Mouse (Mus musculus): ENCODE data around the gene Kcns1. TPM values are rescaled to one million over a fixed set of nuclear protein-coding genes. Genes with fewer than 3 reads are reported as not detected.
A peak's percentile ranks its signal among the peaks of the same experiment; 100 is the strongest.

The Kcns1 gene
- polyA plus RNA-seq, 1 experiment from 2014 or later = not detected

DNA sequence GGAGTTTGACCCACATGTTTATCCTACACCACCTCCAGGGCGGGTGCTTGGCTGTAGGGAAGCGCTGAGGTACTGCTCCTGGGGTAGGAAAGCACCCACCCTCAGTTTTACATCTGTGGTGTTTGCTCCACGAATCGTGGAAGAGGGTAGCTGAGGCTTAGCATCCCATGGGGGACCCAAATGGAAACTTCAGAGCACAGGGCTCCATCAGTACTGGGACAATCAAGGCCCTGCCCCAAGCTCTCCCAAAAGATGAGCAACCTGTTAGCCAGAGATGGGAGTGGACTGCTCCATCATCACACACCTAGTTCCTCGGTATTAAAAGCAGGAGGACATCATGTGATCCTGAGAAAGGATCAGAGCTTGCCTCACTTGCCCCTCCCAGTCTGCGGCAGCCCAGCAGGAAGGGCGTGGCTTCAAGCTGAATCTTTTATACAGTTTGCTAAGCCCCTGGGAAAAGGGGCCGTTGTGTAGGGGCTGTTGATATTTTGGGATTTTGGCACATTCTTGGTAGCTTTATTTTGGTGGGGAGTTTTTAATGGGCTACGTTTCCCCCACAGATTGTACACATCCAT lies 13.3 kb upstream of the Kcns1 start:
- Histone ChIP-seq H3K9me3 (no peaks in the 10 kb centered on the region), H3K4me3 (no peak overlapping the region), H3K27me3 (replicated peaks; ENCODE audit: low read depth, poor library complexity, severe bottlenecking) (0 out of 2 replicates have a peak, but pooled peaks cover 6% of the 10 kb centered on the region), H3K27ac (replicated peaks) (no peak overlapping the region), H3K4me1 (peaks cover 12% of the 10 kb centered on the region), H3K36me3 (replicated peaks) (no peaks in the 10 kb centered on the region)
- no peak for DNase-seq (ENCODE audit: low spot score)
- 47% methylated on average over 9 of the region's 9 CpGs for WGBS

DNA sequence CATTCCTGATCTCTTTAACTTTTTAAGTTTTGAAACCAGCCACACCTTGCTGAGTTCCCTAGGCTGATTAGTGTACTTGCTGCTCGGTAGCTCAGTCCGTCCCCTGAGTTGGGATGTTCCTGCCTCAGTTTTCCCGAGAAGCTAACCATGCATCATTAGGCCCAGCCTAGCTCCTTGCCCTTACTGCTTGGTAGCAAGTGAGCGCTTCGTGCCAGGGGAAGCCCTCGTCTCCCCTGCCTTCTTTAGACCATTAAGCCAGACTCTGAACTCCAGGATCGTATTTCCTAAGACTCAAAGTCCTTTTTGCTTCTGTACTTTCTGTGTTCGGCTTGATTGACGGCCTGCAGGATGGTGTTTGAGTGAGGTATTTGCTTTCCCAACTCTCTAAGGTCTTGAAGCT lies 12.4 kb upstream of the Kcns1 start:
- 67% methylated on average over 9 of the region's 9 CpGs for WGBS
- Histone ChIP-seq H3K4me3 (no peak overlapping the region), H3K4me1 (peaks cover 14% of the 10 kb centered on the region), H3K9me3 (no peaks in the 10 kb centered on the region), H3K27ac (replicated peaks) (no peak overlapping the region), H3K36me3 (replicated peaks) (no peaks in the 10 kb centered on the region), H3K27me3 (replicated peaks; ENCODE audit: low read depth, poor library complexity, severe bottlenecking) (0 out of 2 replicates have a peak, but pooled peaks cover 6% of the 10 kb centered on the region)
- DNase-seq (ENCODE audit: low spot score) = no peak

DNA sequence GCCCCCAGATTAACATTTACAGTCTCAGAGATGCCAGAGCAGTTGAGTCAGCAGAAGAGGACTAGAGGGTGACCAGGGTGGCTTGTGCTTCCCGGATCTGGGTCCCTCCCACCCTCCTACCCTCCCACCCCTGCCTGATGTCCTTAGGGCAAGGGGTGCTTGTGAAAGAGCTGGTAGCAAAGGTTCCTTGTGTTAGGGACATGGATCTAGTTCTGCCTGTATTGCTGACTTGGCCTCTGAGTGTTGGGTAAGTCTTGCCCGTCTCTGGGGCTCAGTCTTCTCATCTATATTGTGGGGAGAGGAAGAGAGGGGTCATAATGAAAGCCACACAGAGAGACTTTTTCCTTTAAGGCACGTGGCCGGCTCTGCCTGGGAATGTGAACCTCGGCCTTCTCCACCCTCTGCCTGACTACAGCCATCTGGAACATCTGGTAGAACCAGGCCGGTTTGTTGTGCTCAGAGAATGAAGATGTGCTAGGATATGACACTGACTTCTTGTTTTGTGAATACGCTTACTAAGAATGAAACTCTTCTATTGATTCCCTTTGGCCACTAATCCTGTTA lies 11.9 kb upstream of the Kcns1 start, which contains the start of gene Wfdc5:
TSS of gene Wfdc5 (minus strand) at position 51 of the 564 bp plus-strand sequence.
- WGBS = 81% methylated on average over 7 of the region's 7 CpGs
- H3K27me3 ChIP-seq (replicated peaks; ENCODE audit: low read depth, poor library complexity, severe bottlenecking) = 0 out of 2 replicates have a peak, but pooled peaks cover 6% of the 10 kb centered on the region

DNA sequence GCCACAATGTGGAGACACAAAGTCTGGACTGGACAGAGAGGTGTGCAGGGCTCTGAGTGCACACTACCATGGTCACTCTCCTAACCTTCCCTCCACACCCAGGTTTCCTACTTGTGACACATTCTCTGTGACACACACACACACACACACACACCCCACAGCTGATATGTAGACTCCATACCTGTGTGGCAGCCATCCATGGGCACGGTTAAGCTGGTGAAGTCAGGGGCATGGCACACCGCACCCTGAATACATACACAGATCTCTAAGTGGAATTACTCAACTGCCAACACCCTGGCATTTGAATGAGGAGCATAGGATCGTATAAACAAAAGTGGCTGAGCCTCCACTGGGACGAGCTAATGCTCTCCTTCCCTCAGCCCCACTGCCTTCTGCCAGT lies 9.9 kb upstream of the Kcns1 start:
- Histone ChIP-seq H3K27ac (replicated peaks) (no peak overlapping the region), H3K9me3 (no peaks in the 10 kb centered on the region), H3K27me3 (replicated peaks; ENCODE audit: low read depth, poor library complexity, severe bottlenecking) (peaks cover 6% of the 10 kb centered on the region; the same call in 1 of the 2 replicates), H3K4me1 (peaks cover 19% of the 10 kb centered on the region), H3K36me3 (replicated peaks) (no peaks in the 10 kb centered on the region), H3K4me3 (no peak overlapping the region)
- no peak for DNase-seq (ENCODE audit: low spot score)
- 85% methylated on average over 4 of the region's 4 CpGs for WGBS

More for the DNA sequence above, 11.9 kb upstream of the Kcns1 start, which contains the start of gene Wfdc5:
- Histone ChIP-seq H3K4me3 (no peak within 1 kb of the TSS), H3K4me1 (peaks cover 19% of the 10 kb centered on the region), H3K36me3 (replicated peaks) (no peaks in the 10 kb centered on the region), H3K27ac (replicated peaks) (no peak within 1 kb of the TSS), H3K9me3 (no peaks in the 10 kb centered on the region)
- DNase-seq (ENCODE audit: low spot score) = no peak

DNA sequence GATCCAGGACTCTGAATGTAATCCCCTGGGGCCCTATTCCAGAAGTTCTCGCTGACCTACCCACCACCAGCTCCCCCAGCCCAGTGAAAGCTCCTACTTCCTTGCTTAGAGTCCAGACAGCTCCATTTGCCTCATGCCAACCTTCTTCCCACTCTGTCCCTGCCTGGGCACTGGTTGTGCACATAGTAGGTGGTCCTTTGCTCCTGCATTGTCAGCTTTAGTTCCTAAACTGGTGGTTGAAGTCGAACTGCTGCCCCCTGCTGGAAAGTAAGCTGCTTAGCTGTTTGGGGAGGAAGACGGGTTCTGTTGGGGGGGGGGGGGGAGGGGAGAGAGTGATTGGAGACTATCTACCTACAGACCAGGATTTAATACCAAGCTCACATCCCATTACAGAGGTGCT lies 9.2 kb upstream of the Kcns1 start:
- no peaks in the 10 kb centered on the region for H3K36me3 ChIP-seq (replicated peaks)
- 33% methylated on average over 3 of the region's 3 CpGs for WGBS
- H3K9me3 ChIP-seq = no peaks in the 10 kb centered on the region
- DNase-seq (ENCODE audit: low spot score) = no peak
- H3K27me3 ChIP-seq (replicated peaks; ENCODE audit: low read depth, poor library complexity, severe bottlenecking) = peaks cover 8% of the 10 kb centered on the region; the same call in 1 of the 2 replicates
- H3K27ac ChIP-seq (replicated peaks) = no peak overlapping the region
- H3K4me1 ChIP-seq = peaks cover 19% of the 10 kb centered on the region
- H3K4me3 ChIP-seq = no peak overlapping the region

DNA sequence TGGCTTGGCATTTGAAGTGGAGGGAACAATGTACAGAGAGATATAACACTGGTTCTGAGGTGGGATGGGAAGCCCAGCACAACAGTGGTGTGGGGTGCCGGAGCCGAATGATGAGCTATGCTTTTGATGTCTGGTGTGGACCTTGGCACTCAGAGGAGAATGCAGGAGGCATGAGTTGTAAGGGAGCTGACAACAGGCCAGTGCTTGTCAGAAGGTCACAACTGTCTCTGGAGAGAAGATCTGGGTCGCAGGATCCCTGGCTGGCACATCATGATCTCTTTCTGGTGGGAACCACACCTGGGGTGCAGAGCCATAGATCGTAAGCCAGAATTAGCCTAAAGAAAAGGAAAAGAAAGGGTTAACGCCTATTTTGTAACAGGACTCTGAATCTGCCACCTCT lies 6.9 kb upstream of the Kcns1 start:
- DNase-seq (ENCODE audit: low spot score) = no peak
- no peaks in the 10 kb centered on the region for H3K36me3 ChIP-seq (replicated peaks)
- H3K4me3 ChIP-seq = no peak overlapping the region
- peaks cover 30% of the 10 kb centered on the region for H3K27me3 ChIP-seq (replicated peaks; ENCODE audit: low read depth, poor library complexity, severe bottlenecking)
- no peak overlapping the region for H3K27ac ChIP-seq (replicated peaks)
- no peaks in the 10 kb centered on the region for H3K9me3 ChIP-seq
- WGBS = 86% methylated on average over 5 of the region's 5 CpGs
- peaks cover 7% of the 10 kb centered on the region for H3K4me1 ChIP-seq

DNA sequence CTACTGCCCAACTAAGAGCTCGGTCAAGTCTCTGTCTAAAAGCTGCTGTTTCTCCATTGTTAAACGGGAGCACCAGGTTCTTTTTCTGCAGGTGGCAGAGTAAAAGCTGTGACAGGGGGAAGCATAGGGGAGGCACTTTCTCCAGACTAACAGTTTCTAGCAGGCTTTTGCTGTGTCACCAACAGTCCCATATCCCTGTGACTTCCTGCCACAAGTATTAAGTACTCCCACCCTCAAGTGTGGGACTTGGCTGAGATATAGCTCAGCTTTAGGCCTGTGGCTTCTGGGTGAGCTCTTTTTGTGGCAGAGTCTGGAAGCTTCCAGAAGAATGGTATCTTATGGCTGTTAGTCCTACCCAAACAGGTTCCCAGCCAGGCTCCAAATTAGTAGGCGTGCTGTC lies 4.9 kb upstream of the Kcns1 start:
- peaks cover 18% of the 10 kb centered on the region for H3K4me1 ChIP-seq
- H3K27ac ChIP-seq (replicated peaks) = no peak overlapping the region
- no peaks in the 10 kb centered on the region for H3K9me3 ChIP-seq
- H3K4me3 ChIP-seq = no peak overlapping the region
- no peak for DNase-seq (ENCODE audit: low spot score)
- 83% methylated on average over 3 of the region's 3 CpGs for WGBS
- H3K36me3 ChIP-seq (replicated peaks) = no peaks in the 10 kb centered on the region
- H3K27me3 ChIP-seq (replicated peaks; ENCODE audit: low read depth, poor library complexity, severe bottlenecking) = peaks cover 44% of the 10 kb centered on the region

DNA sequence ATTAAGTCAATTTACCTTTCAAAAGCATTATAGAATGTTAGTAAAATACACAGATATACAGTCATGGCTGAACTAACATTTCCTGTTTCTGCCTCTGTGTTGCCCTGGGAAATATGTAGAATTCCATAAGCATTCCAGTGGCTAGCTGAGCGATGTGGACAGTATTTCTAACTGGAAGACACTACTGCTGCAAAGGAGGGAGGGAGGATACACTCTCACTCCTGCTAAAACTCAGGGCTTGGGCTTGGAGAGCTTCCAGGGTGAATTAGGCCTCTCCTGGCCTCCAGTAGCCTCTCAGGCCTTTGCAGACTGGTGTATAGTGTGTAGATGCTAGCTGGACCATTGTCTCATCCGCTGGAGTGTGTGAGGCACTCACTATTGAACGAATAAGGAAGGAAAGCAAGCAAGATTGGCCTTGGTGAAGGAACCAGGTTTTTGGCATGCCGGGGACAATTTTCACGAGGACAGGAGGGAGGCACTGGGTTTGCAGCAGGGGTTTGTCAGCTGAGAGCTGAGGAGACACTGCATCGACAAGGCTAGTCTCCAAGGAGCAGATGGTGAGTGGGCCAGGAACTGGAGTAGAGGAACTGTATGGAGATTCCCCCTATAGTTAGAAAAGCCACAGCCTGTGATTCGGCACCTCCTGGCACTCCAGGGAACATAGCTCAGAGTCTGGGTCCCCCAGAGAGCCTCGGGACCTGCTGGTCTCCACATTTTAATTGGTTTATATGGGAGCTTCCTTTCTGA lies 3.9 kb upstream of the Kcns1 start:
- WGBS = 79% methylated on average over 8 of the region's 8 CpGs
- Histone ChIP-seq H3K27ac (replicated peaks) (no peak overlapping the region), H3K4me3 (no peak overlapping the region), H3K36me3 (replicated peaks) (no peaks in the 10 kb centered on the region), H3K9me3 (no peaks in the 10 kb centered on the region), H3K27me3 (replicated peaks; ENCODE audit: low read depth, poor library complexity, severe bottlenecking) (peaks cover 54% of the 10 kb centered on the region), H3K4me1 (peaks cover 28% of the 10 kb centered on the region)
- no peak for DNase-seq (ENCODE audit: low spot score)

DNA sequence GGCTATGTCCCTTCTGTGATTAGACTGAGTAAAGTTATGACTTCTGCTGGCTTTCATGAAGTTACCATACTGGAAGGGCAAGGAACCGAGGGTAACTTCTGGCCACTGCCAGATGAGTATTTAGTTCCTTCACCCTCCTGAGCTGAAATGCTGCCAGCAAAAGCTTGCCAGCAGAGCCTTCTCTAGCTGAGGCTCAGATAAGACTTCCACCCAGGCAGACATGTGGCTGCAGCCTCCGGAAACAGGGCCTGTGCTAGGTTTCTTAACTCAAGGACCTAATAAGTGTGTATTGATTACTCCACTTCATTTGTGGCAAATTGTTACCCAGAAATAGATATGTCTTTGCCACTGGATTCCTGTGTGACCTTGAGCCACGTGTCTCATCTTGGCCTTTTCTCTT lies 2.5 kb upstream of the Kcns1 start:
- no peaks in the 10 kb centered on the region for H3K9me3 ChIP-seq
- no peak for DNase-seq (ENCODE audit: low spot score)
- H3K4me1 ChIP-seq = peaks cover 30% of the 10 kb centered on the region
- H3K36me3 ChIP-seq (replicated peaks) = no peaks in the 10 kb centered on the region
- peaks cover 68% of the 10 kb centered on the region for H3K27me3 ChIP-seq (replicated peaks; ENCODE audit: low read depth, poor library complexity, severe bottlenecking)
- no peak overlapping the region for H3K4me3 ChIP-seq
- WGBS = 77% methylated on average over 3 of the region's 3 CpGs
- H3K27ac ChIP-seq (replicated peaks) = no peak overlapping the region

DNA sequence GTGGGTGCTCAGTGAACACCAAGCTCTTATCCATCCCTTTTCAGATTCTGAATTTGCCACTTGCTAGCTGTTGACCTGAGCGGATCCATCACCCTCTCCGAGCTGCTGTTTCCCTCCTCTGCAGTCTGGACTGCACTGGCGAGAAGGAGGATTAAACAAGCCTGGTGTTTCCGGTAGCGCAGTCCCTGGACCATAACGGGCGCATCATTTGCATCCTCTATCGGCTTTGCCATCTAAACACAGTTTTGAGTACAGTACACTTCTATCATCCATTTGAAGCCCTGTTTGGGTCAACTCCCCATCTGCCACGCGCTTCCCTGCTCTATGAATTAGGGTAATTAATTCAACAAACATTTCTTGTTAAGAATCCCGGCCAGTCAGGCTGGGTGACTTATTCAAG lies 587 bp downstream of the Kcns1 start:
- H3K4me3 ChIP-seq = peak overlapping the region; percentile 55
- DNase-seq (ENCODE audit: low spot score) = peak; percentile 32
- whole genome bisulfite sequencing = 4% methylated on average over 11 of the region's 11 CpGs

DNA sequence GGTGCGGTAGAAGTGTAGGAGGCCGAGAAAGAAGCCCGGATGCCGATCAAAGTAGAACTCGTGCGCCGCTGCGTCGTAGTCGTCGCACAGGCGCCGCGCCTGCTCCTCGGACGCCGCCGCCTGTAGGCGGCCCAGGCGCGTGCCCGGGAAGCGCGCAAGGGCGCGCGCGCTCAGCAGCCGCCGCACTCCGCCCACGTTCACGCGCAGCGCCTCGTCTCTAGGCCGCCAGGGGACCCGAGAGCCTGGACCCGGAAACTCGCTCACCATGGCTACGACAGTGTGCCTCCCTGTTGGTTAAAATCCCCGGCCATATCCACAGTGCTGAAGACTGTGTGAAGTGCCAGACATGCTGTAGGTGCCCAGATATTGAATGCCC lies 2.4 kb downstream of the Kcns1 start:
- Histone ChIP-seq H3K27ac (replicated peaks) (no peak overlapping the region; the same call in 1 of the 2 replicates), H3K4me3 (peak overlapping the region; percentile 52), H3K4me1 (peaks cover 32% of the 10 kb centered on the region), H3K27me3 (replicated peaks; ENCODE audit: low read depth, poor library complexity, severe bottlenecking) (peaks cover 94% of the 10 kb centered on the region), H3K36me3 (replicated peaks) (no peaks in the 10 kb centered on the region), H3K9me3 (no peaks in the 10 kb centered on the region)
- 11% methylated on average over 42 of the region's 42 CpGs for WGBS
- peak; percentile 49 for DNase-seq (ENCODE audit: low spot score)

More for the DNA sequence above, 587 bp downstream of the Kcns1 start:
- Histone ChIP-seq H3K27me3 (replicated peaks; ENCODE audit: low read depth, poor library complexity, severe bottlenecking) (peaks cover 99% of the 10 kb centered on the region), H3K27ac (replicated peaks) (no peak overlapping the region), H3K9me3 (no peaks in the 10 kb centered on the region), H3K4me1 (peaks cover 32% of the 10 kb centered on the region), H3K36me3 (replicated peaks) (no peaks in the 10 kb centered on the region)

DNA sequence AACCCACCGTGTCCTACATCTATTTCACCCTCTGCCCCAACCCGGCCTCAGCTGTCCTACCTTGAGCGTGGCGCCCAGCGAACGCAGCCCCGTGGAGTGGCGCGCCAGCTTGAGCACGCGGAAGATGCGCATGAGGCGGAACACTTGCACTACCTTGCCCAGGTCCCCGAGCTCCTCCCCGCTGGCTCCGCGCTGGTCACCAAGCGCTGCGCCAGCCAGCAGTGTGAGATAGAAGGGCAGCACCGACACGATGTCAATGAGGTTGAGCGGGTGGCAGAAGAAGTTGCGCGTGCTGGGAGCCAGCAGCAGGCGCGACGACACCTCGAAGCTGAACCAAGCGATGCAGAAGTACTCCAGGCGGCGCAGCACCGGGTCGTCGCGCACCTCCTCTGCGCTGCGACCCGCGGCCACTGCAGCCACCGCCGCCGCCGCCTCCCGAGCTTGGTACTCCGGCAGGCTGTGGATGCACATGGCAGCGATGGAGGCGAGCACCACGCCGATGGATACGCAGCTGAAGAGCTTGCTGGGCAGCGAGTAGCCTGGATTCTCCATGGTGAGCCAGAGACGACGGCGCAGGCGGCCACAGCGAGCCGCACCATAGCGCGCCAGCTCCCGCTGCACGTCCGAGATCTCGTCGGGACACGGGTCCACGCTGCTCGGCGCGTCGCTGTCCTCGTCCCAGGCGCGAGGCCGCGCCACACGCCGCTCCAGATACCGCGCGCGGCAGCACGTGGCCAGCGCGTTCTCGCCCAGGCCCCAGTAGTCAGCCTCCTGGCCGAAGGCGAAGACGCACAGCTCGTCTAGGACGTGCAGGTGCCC lies 3.0 kb downstream of the Kcns1 start:
- WGBS = 13% methylated on average over 90 of the region's 90 CpGs
- Histone ChIP-seq H3K4me3 (peak overlapping the region; percentile 52), H3K4me1 (peaks cover 32% of the 10 kb centered on the region), H3K36me3 (replicated peaks) (no peaks in the 10 kb centered on the region), H3K9me3 (no peaks in the 10 kb centered on the region), H3K27me3 (replicated peaks; ENCODE audit: low read depth, poor library complexity, severe bottlenecking) (peaks cover 88% of the 10 kb centered on the region), H3K27ac (replicated peaks) (no peak overlapping the region; the same call in 1 of the 2 replicates)
- peak; percentile 61 for DNase-seq (ENCODE audit: low spot score)
